Mouse (Mus musculus) monocyte, adult 5-6 weeks (primary cell): ENCODE results near the gene Lmnb2. TPM values are rescaled to one million over a fixed set of nuclear protein-coding genes. Genes with fewer than 3 reads are reported as not detected.

Experiments
- ATAC-seq: fragments of 153-309, 156-312 bp; replicated peaks from 2 replicates; pipeline ENCODE4 v1.8.0; 2017; ENCODE audit warnings: mild to moderate bottlenecking; ENCODE audit not compliant: low TSS enrichment, insufficient number of reproducible peaks, severe bottlenecking, poor library complexity, low FRiP score
- total RNA-seq: library from RNA; stranded (forward); fragments of 200-1000, 200-491, 200-594 nt; gene quantifications from 3 replicates; pipeline ENCODE4 v1.2.3, GENCODE M21; 2017

The Lmnb2 gene
- total RNA-seq, 1 experiment from 2014 or later: 2.3 TPM

- ATAC-seq: no peak
Measured at GRCm38 (mm10) chr10:80932700-80933420, 14.8 kb upstream of the Lmnb2 start.

- no peak for ATAC-seq
Measured at GRCm38 (mm10) chr10:80932206-80932605, 14.2 kb upstream of the Lmnb2 start.

GRCm38 (mm10) chr10:80931695-80932094, 13.7 kb upstream of the Lmnb2 start:
- ATAC-seq: no peak

GRCm38 (mm10) chr10:80931153-80931671, 13.2 kb upstream of the Lmnb2 start:
- ATAC-seq: no peak

GRCm38 (mm10) chr10:80930361-80931152, 12.5 kb upstream of the Lmnb2 start:
- no peak for ATAC-seq

- peak; percentile 88 for ATAC-seq
Measured at GRCm38 (mm10) chr10:80929299-80930226, 11.5 kb upstream of the Lmnb2 start, which contains the start of gene Gadd45b. Gene Gadd45b, plus strand, starts transcription at chr10:80930073.

- ATAC-seq: peak; percentile 52; the same call in 1 of the 2 replicates
Measured at GRCm38 (mm10) chr10:80928586-80929298, 10.7 kb upstream of the Lmnb2 start.

GRCm38 (mm10) chr10:80925472-80925871, 7.4 kb upstream of the Lmnb2 start:
- ATAC-seq: no peak

- peak; percentile 20; the same call in 1 of the 2 replicates for ATAC-seq
Measured at GRCm38 (mm10) chr10:80921923-80922322, 3.9 kb upstream of the Lmnb2 start.

- ATAC-seq: no peak
Measured at GRCm38 (mm10) chr10:80917336-80917778, 688 bp downstream of the Lmnb2 start.

- ATAC-seq: no peak
Measured at GRCm38 (mm10) chr10:80915736-80916135, 2.3 kb downstream of the Lmnb2 start.

GRCm38 (mm10) chr10:80915260-80915659, 2.8 kb downstream of the Lmnb2 start:
- ATAC-seq: no peak

- no peak for ATAC-seq
Measured at GRCm38 (mm10) chr10:80914253-80914656, 3.8 kb downstream of the Lmnb2 start.

- ATAC-seq: no peak
Measured at GRCm38 (mm10) chr10:80913364-80914011, 4.6 kb downstream of the Lmnb2 start.

- no peak for ATAC-seq
Measured at GRCm38 (mm10) chr10:80911891-80912290, 6.2 kb downstream of the Lmnb2 start.

GRCm38 (mm10) chr10:80911354-80911753, 6.7 kb downstream of the Lmnb2 start:
- ATAC-seq: no peak

GRCm38 (mm10) chr10:80909375-80910162, 8.5 kb downstream of the Lmnb2 start:
- ATAC-seq: no peak
